9 mouse cellular contexts compared by ENCODE assay signal in genomic region chr1:184908558-184908957, GRCm38 (mm10). TPM values are rescaled to one million over a fixed set of nuclear protein-coding genes. Genes with fewer than 3 reads are reported as not detected.
DNase-seq lines count a peak whose midpoint lies in the region; ATAC-seq and TF ChIP-seq lines count a peak whose summit lies in the region.
"Had no signal": no experiment of that assay in that cellular context is flagged by ENCODE, and none has a peak within 500 bp of the region (broad histone marks: within the 10 kb centered on the region; RNA-seq: fewer than 3 reads in every experiment).

No protein-coding gene starts in this region.

- H3K27me3 ChIP-seq in forebrain, embryonic 11.5 days (ENCODE audit: control insufficient read depth, insufficient read depth, low read length): no peaks in the 10 kb centered on the region
- H3K27me3 ChIP-seq in forebrain, embryonic 16.5 days (replicated peaks; ENCODE audit: control insufficient read depth, insufficient read depth, low read length): no peaks in the 10 kb centered on the region
- H3K27me3 ChIP-seq in lung, embryonic 15.5 days: no peaks in the 10 kb centered on the region
- H3K27me3 ChIP-seq in small intestine, adult 2 months (ENCODE audit: control insufficient read depth, insufficient read depth, low read length): no peaks in the 10 kb centered on the region

- no peak overlapping the region for H3K27ac ChIP-seq in forebrain, embryonic 11.5 days (ENCODE audit: low read depth, low read length)
- no peak overlapping the region for H3K27ac ChIP-seq in forebrain, embryonic 16.5 days (ENCODE audit: low read length)
- no peak overlapping the region for H3K27ac ChIP-seq in lung, embryonic 15.5 days
- H3K27ac ChIP-seq in small intestine, adult 2 months (ENCODE audit: insufficient read depth, low read depth, low read length): peak overlapping the region; percentile 33; the same call in 1 of the 2 replicates

- H3K4me1 ChIP-seq in forebrain, embryonic 11.5 days (replicated peaks; ENCODE audit: control insufficient read depth, insufficient read depth, low read length): no peaks in the 10 kb centered on the region
- H3K4me1 ChIP-seq in forebrain, embryonic 16.5 days (replicated peaks; ENCODE audit: control insufficient read depth, insufficient read depth, low read length): peaks cover 23% of the 10 kb centered on the region
- no peaks in the 10 kb centered on the region for H3K4me1 ChIP-seq in lung, embryonic 15.5 days
- peaks cover 14% of the 10 kb centered on the region for H3K4me1 ChIP-seq in small intestine, adult 2 months (ENCODE audit: control insufficient read depth, insufficient read depth, insufficient read length, low read length)

- TF ChIP-seq CTCF in small intestine, adult 2 months (IDR thresholded peaks at IDR 0.05; ENCODE audit: extremely low read depth, insufficient read length, insufficient replicate concordance, low read depth, low read length): no peak

- no peak for TF ChIP-seq POLR2A in small intestine, adult 2 months (IDR thresholded peaks at IDR 0.05; ENCODE audit: low read depth, low read length)

- peak; percentile 45 for DNase-seq in forebrain, embryonic 11.5 days (ENCODE audit: low spot score)
- DNase-seq in lung, postnatal 4 days: no peak
- DNase-seq in heart, postnatal 4 days: peak; percentile 19
- DNase-seq in spleen, postnatal 4 days (ENCODE audit: low spot score in 2 of 2): no peak
- DNase-seq: lung, embryonic 14.5 days had no signal

- no peak overlapping the region for H3K4me3 ChIP-seq in forebrain, embryonic 11.5 days (ENCODE audit: low read depth, low read length)
- no peak overlapping the region for H3K4me3 ChIP-seq in forebrain, embryonic 16.5 days (replicated peaks; ENCODE audit: low read length)
- H3K4me3 ChIP-seq in lung, embryonic 15.5 days: no peak overlapping the region
- peak overlapping the region; percentile 39; the same call in 1 of the 2 replicates for H3K4me3 ChIP-seq in small intestine, adult 2 months (ENCODE audit: low read depth, low read length)

- 87% methylated on average over 9 of the region's 9 CpGs for WGBS in forebrain, embryonic 11.5 days
- 75% methylated on average over 9 of the region's 9 CpGs for WGBS in forebrain, embryonic 16.5 days
- 69% methylated on average over 9 of the region's 9 CpGs for WGBS in lung, embryonic 15.5 days
- 12% methylated on average over 9 of the region's 9 CpGs for WGBS in small intestine, adult 2 months

- H3K36me3 ChIP-seq in forebrain, embryonic 11.5 days (ENCODE audit: control insufficient read depth, insufficient read depth, low read length): no peaks in the 10 kb centered on the region; the same call in 1 of the 2 replicates
- peaks cover 21% of the 10 kb centered on the region; the same call in 1 of the 2 replicates for H3K36me3 ChIP-seq in forebrain, embryonic 16.5 days (ENCODE audit: control insufficient read depth, insufficient read depth)
- peaks cover 11% of the 10 kb centered on the region; the same call in 1 of the 2 replicates for H3K36me3 ChIP-seq in lung, embryonic 15.5 days
- no peaks in the 10 kb centered on the region for H3K36me3 ChIP-seq in small intestine, adult 2 months (ENCODE audit: control insufficient read depth, insufficient read depth, low read length)

- no peak overlapping the region for H3K4me2 ChIP-seq in forebrain, embryonic 11.5 days (ENCODE audit: low read depth, low read length, severe bottlenecking)
- no peak overlapping the region for H3K4me2 ChIP-seq in forebrain, embryonic 16.5 days (ENCODE audit: low read length)
- H3K4me2 ChIP-seq in lung, embryonic 15.5 days: no peak overlapping the region
- H3K4me2 ChIP-seq: lung, embryonic 14.5 days had no signal

- no peaks in the 10 kb centered on the region for H3K9me3 ChIP-seq in forebrain, embryonic 11.5 days (ENCODE audit: control insufficient read depth, low read length)
- H3K9me3 ChIP-seq in forebrain, embryonic 16.5 days (ENCODE audit: control insufficient read depth, low read length): no peaks in the 10 kb centered on the region
- no peaks in the 10 kb centered on the region for H3K9me3 ChIP-seq in lung, embryonic 15.5 days

- no peak overlapping the region for H3K9ac ChIP-seq in forebrain, embryonic 11.5 days (ENCODE audit: low read length)
- H3K9ac ChIP-seq in forebrain, embryonic 16.5 days (replicated peaks; ENCODE audit: low read depth, low read length): no peak overlapping the region
- 0 out of 2 replicates have a peak overlapping the region, but pooled peaks have one; percentile 13 for H3K9ac ChIP-seq in lung, embryonic 15.5 days
- H3K9ac ChIP-seq: lung, embryonic 14.5 days had no signal

- no peak for ATAC-seq in forebrain, embryonic 11.5 days (replicated peaks; ENCODE audit: low FRiP score)
- ATAC-seq in forebrain, embryonic 16.5 days: no peak
- ATAC-seq in lung, embryonic 15.5 days (ENCODE audit: borderline replicate concordance, extremely low read depth, low FRiP score, low TSS enrichment): no peak
- ATAC-seq in erythroblast, adult 5-6 weeks (replicated peaks; ENCODE audit: low FRiP score, poor library complexity, severe bottlenecking): no peak

RNA-seq across cellular contexts. Expression of gene C130074G19Rik, which starts 25.5 kb away (rescaled TPM):
- polyA plus RNA-seq in forebrain, embryonic 11.5 days (2014; fragmentation: Nextera tagmentation; extraction: Ambion mirVana): 0.48 and 0.53 TPM in 2 replicates
- polyA plus RNA-seq in forebrain, embryonic 16.5 days (2015; fragmentation: Nextera tagmentation; extraction: Ambion mirVana): 0.92 and 1.3 TPM in 2 replicates
- polyA plus RNA-seq in lung, embryonic 15.5 days (2015; fragmentation: Nextera tagmentation; extraction: Ambion mirVana): 2.7 TPM in 2 replicates
- 10 to 100 TPM; 23.0 to 23.6 TPM for total RNA-seq in heart, postnatal 4 days (2021)
- polyA plus RNA-seq in small intestine, adult 2 months (2012; rRNA removed): 16.2 and 45.1 TPM in 2 replicates
- total RNA-seq in erythroblast, adult 5-6 weeks (2015; ENCODE audit: low replicate concordance): not detected in 2 replicates
- not detected in 2 replicates for total RNA-seq in erythroblast, adult 5-6 weeks (2017; ENCODE audit: low replicate concordance)

Comparison
In these comparisons a context has a peak if more than half of its experiments do, and no peak if none do; other contexts are left out.
1. DNase-seq: peak in forebrain, embryonic 11.5 days (single experiment) and heart, postnatal 4 days (single experiment); none in lung, postnatal 4 days (0 of 2) and spleen, postnatal 4 days (0 of 2).